Mouse (Mus musculus) hindbrain, embryonic 16.5 days (tissue): ENCODE results near the gene Cycs. TPM values are rescaled to one million over a fixed set of nuclear protein-coding genes. Genes with fewer than 3 reads are reported as not detected.

Source experiments
- ATAC-seq: fragments of 200-750 bp; cut with Nextera tagmentation; 2 replicates; pipeline ENCODE4 v1.8.0; 2017; ENCODE audit warnings: moderate TSS enrichment, moderate library complexity
- H3K27ac ChIP-seq: fragments of 300-500 bp; sonication (generic); 2 replicates; pipeline ENCODE4 v1.5.1; 2014; ENCODE audit warnings: low read depth, mild to moderate bottlenecking, control low read depth, low read length, moderate library complexity
- H3K27me3 ChIP-seq: fragments of 300-500 bp; sonication (generic); replicated peaks from 2 replicates; pipeline ENCODE4 v1.6.1; 2014; ENCODE audit warnings: low read length; ENCODE audit not compliant: control insufficient read depth, insufficient read depth
- H3K36me3 ChIP-seq: fragments of 300-500 bp; sonication (generic); 2 replicates; pipeline ENCODE4 v1.6.1; 2014; ENCODE audit warnings: mild to moderate bottlenecking, low read length, moderate library complexity, mixed read lengths; ENCODE audit not compliant: control insufficient read depth, insufficient read depth
- H3K4me1 ChIP-seq: fragments of 300-500 bp; sonication (generic); 2 replicates; pipeline ENCODE4 v1.6.1; 2014; ENCODE audit warnings: low read depth, low read length; ENCODE audit not compliant: control insufficient read depth, insufficient read depth
- H3K4me2 ChIP-seq: fragments of 300-500 bp; sonication (generic); 2 replicates; pipeline ENCODE4 v1.6.1; 2014; ENCODE audit warnings: mild to moderate bottlenecking, low read length, control low read depth, moderate library complexity
- H3K4me3 ChIP-seq: fragments of 300-500 bp; sonication (generic); 2 replicates; pipeline ENCODE4 v1.5.1; 2014; ENCODE audit warnings: mild to moderate bottlenecking, low read length, control low read depth, moderate library complexity
- H3K9ac ChIP-seq: fragments of 300-500 bp; sonication (generic); 2 replicates; pipeline ENCODE4 v1.6.1; 2014; ENCODE audit warnings: low read depth, mild to moderate bottlenecking, control low read depth, low read length, moderate library complexity
- H3K9me3 ChIP-seq: fragments of 300-500 bp; sonication (generic); 2 replicates; pipeline ENCODE4 v1.6.1; 2014; ENCODE audit warnings: mild to moderate bottlenecking, low read length, moderate library complexity; ENCODE audit not compliant: control insufficient read depth
- whole genome bisulfite sequencing: fragments of 180-500 bp; shearing (Covaris S2); extraction: QIAGEN DNeasy Blood & Tissue Kit; methylation state at CpG from one replicate; pipeline ENCODE4 v1.1.7; 2014; 5-methylcytosine and 5-hydroxymethylcytosine counted together
- polyA plus RNA-seq: library from polyadenylated mRNA; unstranded; fragments of >200 nt; fragmentation: Nextera tagmentation; extraction: Ambion mirVana; gene quantifications from 2 replicates; pipeline ENCODE4 v1.2.1, GENCODE M21; 2015

Cycs gene
- polyA plus RNA-seq, 1 experiment from 2014 or later = 91.1 TPM

- Histone ChIP-seq H3K9ac (no peak overlapping the region), H3K4me3 (no peak overlapping the region), H3K9me3 (no peaks in the 10 kb centered on the region), H3K4me2 (no peak overlapping the region), H3K4me1 (no peaks in the 10 kb centered on the region; the same call in 1 of the 2 replicates), H3K36me3 (no peaks in the 10 kb centered on the region), H3K27me3 (no peaks in the 10 kb centered on the region), H3K27ac (no peak overlapping the region)
- WGBS = 70% methylated on average over 8 of the region's 8 CpGs
- no peak for ATAC-seq
These were observed 34.4 kb downstream of the Cycs start for GRCm38 (mm10) chr6:50531920-50532319.

DNA sequence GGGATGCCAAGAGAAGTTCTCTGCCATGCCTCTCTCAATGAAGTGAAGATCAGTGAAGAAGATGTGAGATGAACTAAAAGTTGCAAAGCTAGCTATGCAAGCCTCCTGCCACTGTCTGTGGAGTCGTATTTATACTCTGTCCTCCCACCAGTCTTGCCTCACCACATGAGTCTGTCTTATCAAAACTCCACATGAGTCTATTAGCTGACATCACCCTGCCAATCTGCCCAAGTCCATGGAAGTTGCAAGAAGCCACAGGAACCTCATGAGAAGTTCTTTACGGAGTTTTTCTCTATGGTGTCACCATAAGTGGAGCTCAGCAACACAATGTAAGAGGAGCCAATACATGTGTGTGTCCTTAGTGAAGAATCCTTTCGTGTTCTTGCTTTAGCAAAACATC lies 35.3 kb downstream of the Cycs start:
- no peaks in the 10 kb centered on the region for H3K27me3 ChIP-seq
- ATAC-seq = no peak
- H3K27ac ChIP-seq = no peak overlapping the region
- no peak overlapping the region for H3K4me2 ChIP-seq
- no peaks in the 10 kb centered on the region for H3K4me1 ChIP-seq
- no peaks in the 10 kb centered on the region for H3K9me3 ChIP-seq
- no peak overlapping the region for H3K4me3 ChIP-seq
- H3K36me3 ChIP-seq = no peaks in the 10 kb centered on the region
- no peak overlapping the region for H3K9ac ChIP-seq
- 87% methylated on average over 3 of the region's 3 CpGs for WGBS

DNA sequence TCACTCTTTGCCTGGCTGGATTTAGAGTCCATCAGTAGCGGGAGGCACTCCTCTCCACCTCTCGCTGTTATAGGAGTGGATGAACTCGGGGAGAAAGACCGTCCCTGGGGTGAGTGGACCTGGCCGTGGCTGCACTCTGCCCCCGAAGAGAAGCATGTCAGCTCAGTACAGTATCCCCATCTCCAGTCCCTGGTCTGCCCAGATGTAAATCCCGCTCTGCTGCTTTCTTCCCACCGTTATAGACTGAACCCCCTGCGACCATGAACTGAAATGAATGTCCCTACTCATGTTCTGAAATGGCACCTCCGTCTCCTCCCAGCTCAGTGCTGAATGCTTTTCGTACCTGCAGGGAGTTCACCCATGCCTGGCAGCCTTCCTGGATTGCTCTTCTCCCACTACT lies 37.1 kb downstream of the Cycs start:
- Histone ChIP-seq H3K9me3 (no peaks in the 10 kb centered on the region), H3K36me3 (no peaks in the 10 kb centered on the region), H3K4me3 (no peak overlapping the region), H3K4me1 (no peaks in the 10 kb centered on the region), H3K27ac (no peak overlapping the region), H3K4me2 (no peak overlapping the region), H3K27me3 (no peaks in the 10 kb centered on the region), H3K9ac (no peak overlapping the region)
- ATAC-seq = no peak
- 92% methylated on average over 11 of the region's 11 CpGs for WGBS

DNA sequence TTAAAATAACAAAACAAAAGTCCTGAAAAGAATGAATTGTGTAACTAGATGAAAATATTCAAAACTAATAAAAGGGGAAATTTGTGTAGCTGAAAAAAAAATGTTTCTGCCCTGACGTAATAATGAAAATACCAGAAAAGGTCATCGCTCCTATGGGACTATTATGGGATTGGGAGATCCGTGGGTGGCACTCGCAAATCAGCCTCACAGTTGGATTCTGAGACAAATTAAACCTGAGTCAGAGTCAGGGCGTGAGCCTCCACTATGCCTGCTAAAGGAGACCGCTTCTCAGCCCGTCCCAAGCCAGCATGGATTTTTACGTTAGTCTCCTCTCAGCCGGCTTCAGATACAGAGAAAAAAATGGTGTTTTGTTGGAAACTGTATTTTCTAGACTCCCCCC lies 38.9 kb downstream of the Cycs start:
- H3K4me3 ChIP-seq = no peak overlapping the region
- no peak overlapping the region for H3K9ac ChIP-seq
- no peaks in the 10 kb centered on the region for H3K4me1 ChIP-seq
- H3K27me3 ChIP-seq = no peaks in the 10 kb centered on the region
- H3K4me2 ChIP-seq = no peak overlapping the region
- no peak overlapping the region for H3K27ac ChIP-seq
- WGBS = 65% methylated on average over 9 of the region's 9 CpGs
- ATAC-seq = no peak
- no peaks in the 10 kb centered on the region for H3K36me3 ChIP-seq
- H3K9me3 ChIP-seq = no peaks in the 10 kb centered on the region

DNA sequence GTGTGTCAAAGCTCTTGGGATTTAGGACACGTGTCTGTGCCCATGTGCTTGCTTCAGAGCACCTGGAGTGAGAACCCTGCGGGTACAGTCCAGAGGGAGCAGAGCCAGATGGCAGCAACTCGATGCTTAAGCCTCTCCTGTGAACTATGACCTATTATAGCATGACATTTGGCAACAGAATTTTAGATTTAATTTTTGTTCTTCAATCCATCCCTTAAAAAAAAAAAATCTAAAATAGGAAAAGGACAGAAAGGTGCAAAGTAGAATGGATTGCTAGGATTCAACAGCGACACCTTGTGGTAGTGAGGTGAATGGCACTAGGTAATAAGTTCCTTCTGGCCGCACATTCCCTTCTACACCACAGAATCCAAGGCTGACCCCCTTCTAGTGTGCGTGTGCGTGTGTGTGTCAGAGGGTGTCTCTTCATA lies 39.7 kb downstream of the Cycs start:
- H3K36me3 ChIP-seq = no peaks in the 10 kb centered on the region
- no peak overlapping the region for H3K9ac ChIP-seq
- ATAC-seq = peak; percentile 54; the same call in 1 of the 2 replicates
- WGBS = 15% methylated on average over 7 of the region's 7 CpGs
- no peaks in the 10 kb centered on the region for H3K4me1 ChIP-seq
- H3K27ac ChIP-seq = no peak overlapping the region
- H3K9me3 ChIP-seq = no peaks in the 10 kb centered on the region
- no peak overlapping the region for H3K4me3 ChIP-seq
- H3K4me2 ChIP-seq = no peak overlapping the region
- H3K27me3 ChIP-seq = no peaks in the 10 kb centered on the region

DNA sequence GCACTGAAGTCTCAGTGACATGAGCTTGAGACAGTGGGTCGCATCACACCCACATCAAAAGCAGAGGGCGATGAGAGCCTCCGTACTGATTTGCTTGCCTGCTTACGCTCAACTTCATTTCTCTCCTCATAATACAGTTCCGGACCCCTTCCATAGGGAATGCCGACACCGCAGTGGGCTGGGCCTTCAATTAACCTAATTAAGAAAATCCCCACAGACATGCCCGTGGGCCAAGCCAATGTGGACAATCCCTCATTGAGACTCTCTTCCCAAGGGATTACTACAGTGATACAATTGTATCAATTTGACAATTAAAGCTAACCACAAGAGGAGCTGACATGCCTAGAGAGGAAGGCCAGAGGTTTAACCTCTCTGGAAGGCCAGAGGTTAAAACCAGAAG lies 40.5 kb downstream of the Cycs start:
- Histone ChIP-seq H3K9ac (no peak overlapping the region), H3K9me3 (no peaks in the 10 kb centered on the region), H3K36me3 (no peaks in the 10 kb centered on the region), H3K4me3 (no peak overlapping the region), H3K4me1 (no peaks in the 10 kb centered on the region), H3K4me2 (no peak overlapping the region), H3K27ac (no peak overlapping the region), H3K27me3 (no peaks in the 10 kb centered on the region)
- 67% methylated on average over 8 of the region's 8 CpGs for WGBS
- no peak for ATAC-seq

DNA sequence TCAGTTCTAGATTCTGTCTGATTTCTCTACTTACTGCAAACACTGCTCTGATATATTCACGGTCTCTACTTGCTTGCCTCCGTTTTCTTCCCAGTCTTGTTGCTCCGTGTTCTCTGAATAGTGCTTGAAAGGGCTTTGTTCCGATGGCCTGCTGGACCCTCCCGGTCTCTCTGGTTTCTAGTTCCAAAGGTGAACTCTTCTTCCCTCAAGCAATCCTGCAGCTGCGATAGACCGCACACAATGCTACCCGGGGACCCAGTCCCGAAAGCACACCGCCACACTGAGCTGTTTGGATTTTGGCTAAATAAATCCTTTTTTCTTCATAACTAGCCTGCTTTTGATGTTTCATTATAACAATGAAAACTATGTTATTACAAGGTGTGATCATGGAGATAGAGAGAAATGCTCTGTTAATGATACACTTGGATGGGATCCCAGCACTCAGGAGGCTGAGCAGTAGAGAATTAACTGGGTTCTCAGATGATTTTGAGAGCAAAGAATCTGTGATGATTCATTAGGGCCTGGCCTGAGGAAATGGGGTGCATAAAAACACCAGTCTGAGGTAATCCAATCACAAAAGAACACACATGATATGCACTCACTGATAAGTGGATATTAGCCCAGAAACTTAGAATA lies 42.0 kb downstream of the Cycs start:
- no peak for ATAC-seq

DNA sequence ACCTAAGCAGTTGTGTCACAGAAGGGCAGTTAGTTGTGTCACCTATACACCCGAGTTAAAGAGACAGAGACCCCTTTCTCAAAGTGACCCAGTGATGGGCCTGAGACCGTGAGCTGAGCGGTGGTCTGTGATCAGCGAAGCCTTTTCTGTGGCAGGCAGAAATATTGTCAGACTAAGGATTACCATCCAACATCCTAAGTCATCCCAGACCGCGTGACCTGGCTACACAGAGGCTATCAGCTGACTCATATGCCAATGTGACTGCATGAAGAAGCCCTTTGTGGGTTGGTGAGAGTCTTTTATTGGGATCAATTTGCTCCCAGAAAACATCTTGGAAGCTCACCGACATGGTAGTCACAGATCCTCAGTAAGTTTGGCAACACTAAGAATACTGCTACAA lies 43.6 kb downstream of the Cycs start:
- Histone ChIP-seq H3K4me2 (no peak overlapping the region), H3K36me3 (no peaks in the 10 kb centered on the region), H3K9me3 (no peaks in the 10 kb centered on the region), H3K4me1 (no peaks in the 10 kb centered on the region), H3K27me3 (no peaks in the 10 kb centered on the region), H3K9ac (no peak overlapping the region), H3K4me3 (no peak overlapping the region), H3K27ac (no peak overlapping the region)
- ATAC-seq = no peak
- 97% methylated on average over 7 of the region's 7 CpGs for WGBS

More for the DNA sequence above, 42.0 kb downstream of the Cycs start:
- H3K27ac ChIP-seq = no peak overlapping the region
- H3K4me1 ChIP-seq = no peaks in the 10 kb centered on the region
- no peaks in the 10 kb centered on the region for H3K9me3 ChIP-seq
- no peaks in the 10 kb centered on the region for H3K36me3 ChIP-seq
- H3K9ac ChIP-seq = no peak overlapping the region
- no peaks in the 10 kb centered on the region for H3K27me3 ChIP-seq
- WGBS = 86% methylated on average over 10 of the region's 10 CpGs
- no peak overlapping the region for H3K4me2 ChIP-seq
- no peak overlapping the region for H3K4me3 ChIP-seq

DNA sequence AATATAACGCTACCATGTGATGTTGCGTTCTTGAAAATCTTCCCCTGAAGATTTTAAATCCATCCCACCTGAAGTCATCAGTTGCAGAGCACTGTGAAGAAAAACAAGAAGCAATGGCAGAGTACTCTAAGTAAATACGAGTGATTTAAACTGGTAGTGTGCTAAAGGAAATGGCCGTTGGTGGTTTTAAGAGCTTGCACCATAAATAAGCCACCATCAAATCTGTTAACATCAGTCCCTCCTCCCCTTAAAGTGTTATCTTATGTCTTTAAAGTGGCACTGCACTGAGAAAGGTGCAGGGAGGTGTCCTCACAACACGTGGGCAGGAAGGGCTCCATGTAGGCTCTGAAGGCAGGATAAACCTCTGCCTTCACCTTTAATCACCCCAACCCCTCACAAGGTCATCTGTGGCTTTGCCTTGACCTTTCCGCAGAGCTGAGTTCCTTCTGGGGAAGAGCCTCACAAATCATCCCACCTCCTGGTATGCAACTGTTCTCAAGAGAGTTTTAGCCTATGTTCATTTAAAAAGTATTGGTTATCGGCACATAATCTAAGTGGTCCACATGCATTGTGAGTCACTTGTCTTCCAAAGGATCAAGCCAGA lies 44.7 kb downstream of the Cycs start:
- Histone ChIP-seq H3K9me3 (no peaks in the 10 kb centered on the region), H3K9ac (no peak overlapping the region), H3K36me3 (no peaks in the 10 kb centered on the region), H3K4me1 (no peaks in the 10 kb centered on the region), H3K4me2 (no peak overlapping the region), H3K27me3 (no peaks in the 10 kb centered on the region), H3K4me3 (no peak overlapping the region), H3K27ac (no peak overlapping the region)
- ATAC-seq = no peak
- 91% methylated on average over 7 of the region's 7 CpGs for WGBS
